Mouse (Mus musculus) lung, postnatal 36 days (tissue): ENCODE measurements around the gene BC017158.

ENCODE experiments used
- DNase-seq: peaks from one replicate; pipeline ENCODE4 v3.0.0; 2022; ENCODE audit warnings: mixed read lengths

BC017158 gene

DNA sequence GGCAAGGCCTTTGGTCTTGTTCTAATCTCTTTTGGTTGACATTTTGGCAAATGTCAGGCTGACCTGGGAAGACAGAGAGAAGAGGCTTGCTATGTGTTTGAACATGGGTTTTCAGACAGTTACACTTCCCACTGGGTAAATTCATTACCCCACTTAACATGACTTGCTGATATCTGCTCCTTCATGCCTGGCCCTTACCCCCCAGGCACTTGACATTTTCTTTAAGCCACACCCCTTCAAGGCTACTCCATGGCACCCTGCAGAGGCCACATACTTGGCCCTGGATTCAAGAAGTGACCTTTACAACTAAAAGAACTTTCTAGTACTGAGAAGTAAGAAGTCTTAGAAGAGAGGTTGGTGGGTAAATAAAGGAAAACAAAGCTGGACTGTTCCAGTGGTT, 9.9 kb upstream of the BC017158 start:
- peak; percentile 75 for DNase-seq

DNA sequence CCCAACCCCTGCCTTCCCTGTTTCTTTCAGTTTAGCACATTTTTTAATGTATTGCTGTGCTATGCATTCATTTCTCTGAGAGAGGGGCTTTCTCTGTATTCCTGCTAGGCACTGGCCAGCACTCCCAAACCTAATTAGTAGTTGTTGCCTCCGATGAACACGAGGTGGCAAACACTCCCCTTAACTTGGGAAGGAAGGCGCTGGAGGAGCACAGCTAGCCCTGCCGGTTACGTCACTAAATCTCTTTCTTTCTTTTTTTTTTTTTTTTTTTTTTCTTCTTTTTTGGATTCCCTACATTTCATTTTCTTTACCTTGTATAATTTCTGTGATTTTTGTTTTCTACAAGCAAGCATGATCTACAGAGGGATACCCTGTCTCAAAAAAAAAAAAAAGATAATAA, 6.9 kb upstream of the BC017158 start:
- DNase-seq, result peak; percentile 76

DNA sequence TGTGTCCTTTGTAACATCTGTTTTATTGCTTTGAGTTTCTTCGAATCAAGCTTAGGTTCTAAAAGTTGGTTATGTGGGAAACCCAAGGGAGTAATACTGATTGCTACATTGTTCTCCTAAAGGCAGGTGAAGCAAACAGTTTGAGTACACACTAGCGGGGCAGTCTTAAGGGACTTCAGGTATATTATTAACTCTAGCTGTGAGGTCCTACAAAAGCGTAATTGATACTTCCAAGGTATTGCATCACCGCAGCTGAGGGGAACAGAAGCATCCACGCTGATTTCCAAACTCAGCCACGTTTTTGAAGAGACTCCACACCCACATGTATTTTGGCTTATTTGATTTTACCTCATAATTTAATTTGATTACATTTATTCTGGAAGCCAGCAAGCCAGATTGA, 6.2 kb upstream of the BC017158 start:
- DNase-seq, result peak; percentile 76

DNA sequence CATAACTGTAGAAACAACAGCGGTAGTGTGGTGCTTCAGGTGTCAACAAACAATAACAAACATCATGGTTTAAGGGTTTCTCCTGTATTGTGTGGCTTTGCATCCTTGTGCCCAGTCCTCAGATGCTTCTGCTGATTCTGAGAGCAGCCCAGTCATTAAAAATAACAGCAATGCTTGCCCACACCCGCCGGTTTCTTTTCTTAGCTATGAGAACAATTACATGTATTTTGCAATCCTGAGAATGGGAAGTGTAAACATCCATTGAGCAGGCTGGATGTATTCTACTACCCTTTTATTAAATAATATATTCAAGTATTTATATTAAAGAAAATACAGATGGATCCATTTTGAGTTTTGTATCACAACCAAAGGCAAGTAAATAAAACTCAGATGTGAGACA, 4.2 kb upstream of the BC017158 start:
- DNase-seq, result no peak

DNA sequence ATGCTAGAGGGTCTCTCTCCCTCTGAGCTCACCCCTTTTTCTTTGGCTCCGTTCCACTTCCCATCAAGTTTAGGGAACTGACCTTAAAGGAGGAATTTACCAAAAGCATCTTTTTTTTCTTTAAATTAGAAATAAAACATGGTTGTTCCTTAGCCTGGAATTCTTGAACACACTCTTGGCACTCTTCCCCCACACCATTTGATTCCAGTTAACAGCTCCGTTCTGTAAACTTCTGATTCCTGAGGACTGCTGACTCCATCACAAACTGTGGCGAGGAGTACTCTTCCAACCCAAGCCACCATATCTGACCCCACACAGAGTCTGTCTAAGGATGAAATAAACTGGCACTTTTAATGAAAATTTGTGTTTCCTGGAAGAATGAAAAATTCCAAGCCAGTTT, 3.0 kb upstream of the BC017158 start:
- DNase-seq, result no peak

DNA sequence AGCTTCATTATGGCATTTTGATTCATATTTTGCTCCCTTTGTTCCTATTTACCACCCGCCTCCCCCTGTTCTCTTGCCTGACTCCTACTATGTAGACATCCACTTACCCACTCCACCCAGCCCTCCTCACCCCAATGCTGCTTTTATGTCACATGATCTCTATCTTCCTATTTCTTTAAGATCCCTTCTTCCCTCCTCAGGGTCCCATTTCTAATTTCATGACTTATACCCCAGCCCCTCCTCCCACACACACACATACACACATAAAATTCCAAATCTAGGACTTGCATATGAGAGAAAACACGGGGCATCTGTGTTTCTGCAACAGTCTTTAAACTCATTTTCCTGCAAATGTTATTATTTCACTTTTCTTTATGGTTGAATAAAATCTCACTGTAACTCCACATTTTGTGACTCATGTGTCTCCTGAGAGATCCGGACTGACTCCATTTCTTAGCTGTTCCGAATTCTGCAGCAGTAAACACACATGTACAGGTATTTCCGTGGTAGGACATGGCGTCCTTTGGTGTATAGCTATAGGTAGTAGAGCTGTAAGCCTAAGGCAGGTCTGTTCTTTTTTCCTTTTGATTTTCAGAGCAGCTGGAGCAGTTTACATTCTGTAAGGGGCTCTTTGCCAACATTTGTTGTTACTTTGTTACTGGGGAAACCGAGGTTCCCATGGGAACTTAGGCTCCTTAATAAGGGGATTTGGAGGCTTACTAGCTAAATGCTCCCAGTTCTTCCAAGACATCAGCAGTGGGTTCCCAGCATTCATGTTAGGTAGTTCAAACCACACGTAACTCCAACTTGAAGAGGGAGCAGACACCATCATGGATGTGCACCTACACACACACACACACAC, 742 bp upstream of the BC017158 start:
- DNase-seq, result peak; percentile 61

DNA sequence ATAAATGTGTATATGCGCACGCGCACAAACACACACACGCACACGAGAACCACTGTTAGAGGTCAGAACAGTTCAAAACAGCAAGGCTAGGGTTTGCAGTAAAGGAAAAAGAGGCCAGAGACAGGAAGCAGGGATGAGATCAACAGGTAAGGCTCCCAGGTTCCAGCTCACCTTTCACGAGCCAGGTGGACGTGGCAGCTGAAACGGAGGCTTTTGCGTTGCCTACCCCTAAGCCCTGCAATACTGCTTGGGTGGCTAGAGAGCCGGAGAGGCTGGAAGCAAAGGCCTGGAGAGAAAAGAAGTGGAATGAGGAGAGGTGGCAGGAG, 716 bp downstream of the BC017158 start:
- no peak for DNase-seq

DNA sequence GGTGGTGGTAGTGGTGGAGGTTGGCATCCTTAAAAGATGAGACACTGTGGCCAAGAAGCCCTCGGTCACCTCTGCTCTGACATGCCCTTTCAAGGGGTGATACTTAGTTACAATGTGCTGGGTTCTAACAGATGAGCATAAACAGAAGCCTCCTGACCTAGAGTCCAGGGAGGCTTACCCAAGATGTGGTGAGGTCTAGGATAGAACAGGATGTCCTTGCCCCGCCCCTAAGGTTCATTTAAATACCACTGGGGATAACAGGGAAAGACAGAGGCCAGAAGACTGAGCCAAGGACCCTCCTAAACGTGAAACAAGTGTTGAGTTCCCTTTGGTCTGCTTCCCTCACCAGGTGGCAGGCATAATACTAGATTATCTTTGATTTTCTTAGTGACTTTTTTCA, 1.5 kb downstream of the BC017158 start:
- no peak for DNase-seq

DNA sequence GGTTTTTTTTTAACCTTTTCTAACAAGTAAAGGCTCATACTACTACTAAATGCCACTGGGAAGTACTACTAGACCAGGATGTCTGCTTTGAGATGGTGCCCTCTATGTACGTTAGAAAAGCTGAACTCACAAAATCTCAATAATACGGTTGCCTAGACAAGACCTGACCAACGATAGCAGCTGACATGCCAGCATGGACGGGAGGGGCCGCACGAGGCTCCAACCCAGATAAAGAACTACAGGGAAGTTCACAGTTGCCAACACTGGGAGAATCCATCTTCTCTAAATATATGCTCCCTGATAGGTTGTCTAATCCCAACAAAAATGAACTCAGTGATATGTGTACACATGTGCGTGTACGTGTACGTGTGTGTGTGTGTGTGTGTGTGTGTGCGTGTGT, 3.2 kb downstream of the BC017158 start:
- no peak for DNase-seq

DNA sequence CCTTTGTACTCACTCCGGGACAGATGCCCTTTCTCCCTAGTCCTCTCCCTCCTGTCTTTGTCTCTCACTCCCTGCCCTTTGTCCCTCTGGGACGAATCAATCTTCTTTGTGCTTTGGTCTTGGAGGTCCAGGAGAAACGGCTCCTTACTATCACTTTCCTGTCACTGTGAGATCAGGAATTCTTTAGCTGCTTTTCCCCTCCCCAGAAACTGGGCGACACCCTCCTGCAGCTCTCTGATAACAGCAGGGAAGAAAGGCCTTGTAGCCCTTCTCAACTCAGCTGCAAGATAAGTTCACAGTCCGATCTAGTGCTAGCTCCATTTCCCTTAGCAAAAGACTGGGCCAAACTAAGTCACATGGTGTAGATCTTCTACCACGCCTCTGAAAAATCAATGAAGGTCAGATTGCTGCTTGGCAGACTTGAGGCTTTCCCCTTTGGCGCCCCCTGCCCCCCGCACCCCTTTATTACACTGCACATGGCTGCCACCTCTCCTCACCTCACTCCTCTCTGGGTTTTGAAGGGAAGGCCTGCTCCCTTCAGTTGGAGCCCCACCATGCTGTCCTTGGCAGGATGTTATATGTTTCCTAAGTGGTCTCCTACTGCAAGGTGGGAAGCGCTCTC, 8.9 kb downstream of the BC017158 start:
- no peak for DNase-seq

DNA sequence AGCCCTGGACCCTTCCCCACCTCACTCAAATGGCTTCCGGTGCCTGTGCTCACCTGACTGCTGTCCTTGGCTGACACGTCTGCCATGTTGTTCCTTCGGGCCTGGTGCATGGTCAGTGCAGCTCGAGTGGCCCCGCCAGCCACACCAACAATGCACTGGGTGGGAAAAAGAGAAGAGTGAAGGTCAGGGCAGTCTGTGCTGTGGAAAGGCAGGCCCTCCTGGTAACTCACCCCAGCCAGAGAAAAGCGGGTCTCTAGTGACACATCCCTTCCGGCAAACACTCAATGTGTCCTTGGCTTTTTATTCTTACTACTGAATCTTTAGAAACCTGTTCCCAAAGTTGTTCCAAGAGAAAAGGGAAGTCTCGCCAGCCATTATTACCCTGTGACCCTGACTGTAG, 12.9 kb downstream of the BC017158 start:
- DNase-seq, result no peak

DNA sequence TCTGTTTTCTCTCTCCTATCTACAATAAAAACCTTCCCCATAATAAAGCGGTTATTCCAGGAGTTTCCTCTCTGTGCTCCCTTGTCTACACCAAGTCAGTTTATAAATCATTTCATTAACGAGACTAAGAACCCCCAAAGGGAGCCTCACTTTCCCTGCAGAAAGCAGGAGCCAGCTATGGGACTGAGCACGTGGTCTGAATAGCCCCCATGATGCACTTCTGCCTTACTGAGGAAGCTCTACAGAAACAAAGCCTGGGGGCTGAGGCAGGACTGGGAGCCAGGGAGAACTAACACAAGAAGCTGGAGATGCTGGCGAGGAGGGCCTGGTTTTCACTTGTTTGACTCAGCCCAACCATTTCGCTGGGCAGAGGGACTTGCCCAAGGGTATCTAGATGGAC, 13.9 kb downstream of the BC017158 start:
- DNase-seq, result no peak

DNA sequence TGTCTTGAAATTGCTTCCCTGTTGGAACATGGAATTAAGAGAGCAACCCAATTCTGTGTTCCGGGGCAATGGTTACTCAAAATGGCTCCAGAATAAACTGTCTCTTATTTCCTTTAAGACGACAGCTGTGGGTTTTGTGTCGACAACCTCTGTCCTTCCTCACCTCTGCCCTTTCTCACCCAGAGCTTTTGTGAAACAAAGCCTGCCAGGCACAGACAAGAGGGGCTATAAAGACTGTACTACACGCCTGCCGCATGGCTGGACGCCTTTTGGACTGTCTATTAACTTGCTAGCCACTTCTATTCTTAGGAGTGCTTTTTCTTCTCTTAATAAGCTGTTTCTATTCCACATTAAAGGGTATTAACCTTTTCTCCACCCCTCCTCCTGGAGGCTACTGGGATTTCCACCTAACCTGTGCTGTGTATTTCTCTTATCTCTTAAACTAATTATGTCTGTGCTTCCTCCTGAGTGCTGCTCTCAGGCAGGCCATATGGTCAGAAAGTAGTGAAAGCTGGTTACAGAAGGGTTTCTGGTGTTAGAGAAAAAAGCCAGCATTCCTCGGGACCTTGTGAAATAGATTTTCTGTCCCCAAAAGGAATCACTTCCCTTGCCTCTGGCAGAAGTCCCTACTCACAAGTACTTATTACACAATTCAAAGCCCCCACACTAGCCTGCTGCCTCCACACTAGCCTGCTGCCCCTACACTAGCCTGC, 15.3 kb downstream of the BC017158 start:
- peak; percentile 30 for DNase-seq

DNA sequence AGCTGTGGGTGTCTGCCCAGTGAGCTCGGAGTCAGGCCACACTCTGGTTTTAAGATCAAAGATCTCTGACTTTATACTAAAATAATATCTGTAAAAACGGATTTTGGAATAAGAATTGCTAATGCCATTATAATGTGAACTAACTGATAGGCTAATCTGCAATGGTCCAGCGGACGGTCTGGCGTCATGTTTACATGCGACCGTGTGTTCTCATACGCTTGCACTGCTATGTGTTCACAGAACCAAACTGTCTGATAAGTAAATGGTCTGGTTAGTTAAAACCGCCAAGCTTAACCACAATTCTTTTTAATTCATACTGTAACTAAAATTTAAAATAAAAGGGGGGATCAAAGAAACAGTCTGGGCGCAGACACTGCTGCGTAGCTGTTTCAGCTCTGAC, 16.2 kb downstream of the BC017158 start:
- no peak for DNase-seq

DNA sequence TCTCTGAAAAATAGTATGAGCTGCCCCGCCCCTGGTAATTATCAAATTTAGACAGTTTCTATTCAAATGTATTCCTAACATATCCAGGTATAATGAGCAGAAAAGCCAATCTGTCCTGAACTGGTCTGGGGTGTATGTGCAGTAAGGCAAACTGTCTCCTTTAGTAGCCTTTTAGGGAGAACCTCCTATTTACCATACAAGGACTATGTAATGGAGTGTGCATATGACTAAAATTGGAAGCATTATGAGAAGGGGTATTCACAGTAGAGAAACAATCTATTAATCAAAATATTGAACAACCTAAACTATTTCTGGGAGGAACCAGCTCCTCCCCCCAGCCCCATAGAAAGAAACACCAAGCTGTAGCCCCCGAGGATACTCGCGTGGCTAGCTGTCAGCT, 18.2 kb downstream of the BC017158 start:
- DNase-seq, result no peak

DNA sequence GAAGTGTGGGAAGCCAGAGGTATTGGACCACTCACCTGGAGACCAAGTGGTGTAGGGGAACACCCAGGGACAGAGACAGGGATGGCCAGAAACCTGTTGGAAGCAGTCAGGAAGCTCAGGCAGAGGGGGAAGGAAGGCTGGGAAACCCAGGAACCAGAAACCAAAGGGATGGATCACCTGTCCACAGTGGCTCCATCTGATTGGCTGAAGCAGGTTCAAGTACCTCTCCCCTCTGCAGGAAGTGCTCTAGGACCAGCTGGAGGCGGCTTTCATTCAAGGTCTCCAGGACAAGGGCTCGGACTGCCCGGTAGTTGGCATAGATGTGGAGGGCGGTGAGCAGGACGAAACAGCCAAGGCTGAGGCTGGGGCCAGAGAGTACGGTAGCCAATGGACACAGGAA, 21.9 kb downstream of the BC017158 start:
- no peak for DNase-seq

DNA sequence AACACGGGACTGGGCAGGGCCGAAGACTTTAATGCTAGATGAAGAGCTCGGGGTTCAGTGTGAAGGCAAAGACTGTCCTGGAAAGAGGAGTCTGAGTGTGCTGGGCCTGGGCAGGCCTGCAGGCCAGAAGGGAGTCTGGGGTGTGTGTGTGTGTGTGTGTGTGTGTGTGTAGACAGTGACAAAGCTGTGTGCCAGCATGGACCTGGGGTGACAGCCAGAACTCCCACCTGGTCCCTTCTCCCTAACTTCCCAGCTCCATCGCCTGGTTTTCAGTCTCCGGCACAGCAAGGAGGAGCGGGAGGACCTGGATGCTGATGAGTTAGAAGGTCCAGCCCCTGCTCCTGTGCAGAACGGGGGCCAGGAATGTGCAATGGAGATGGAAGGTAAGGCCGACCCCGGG, 26.5 kb downstream of the BC017158 start:
- no peak for DNase-seq

DNA sequence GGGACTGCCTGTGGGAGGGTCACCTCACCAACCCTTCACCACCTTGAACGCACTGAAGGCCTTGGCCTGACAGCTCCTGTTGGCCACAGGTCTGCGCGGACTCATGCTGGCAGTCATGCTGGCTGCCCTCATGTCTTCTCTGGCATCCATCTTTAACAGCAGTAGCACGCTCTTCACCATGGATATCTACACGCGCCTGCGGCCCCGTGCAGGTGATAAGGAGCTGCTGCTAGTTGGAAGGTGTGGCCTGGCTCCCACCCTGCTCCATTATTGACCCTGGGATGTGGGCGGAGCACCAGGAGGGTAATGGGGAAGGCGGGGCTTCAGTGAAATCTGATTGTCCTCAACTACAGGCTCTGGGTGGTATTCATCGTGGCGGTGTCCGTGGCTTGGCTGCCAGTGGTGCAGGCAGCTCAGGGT, 27.5 kb downstream of the BC017158 start:
- DNase-seq, result no peak

DNA sequence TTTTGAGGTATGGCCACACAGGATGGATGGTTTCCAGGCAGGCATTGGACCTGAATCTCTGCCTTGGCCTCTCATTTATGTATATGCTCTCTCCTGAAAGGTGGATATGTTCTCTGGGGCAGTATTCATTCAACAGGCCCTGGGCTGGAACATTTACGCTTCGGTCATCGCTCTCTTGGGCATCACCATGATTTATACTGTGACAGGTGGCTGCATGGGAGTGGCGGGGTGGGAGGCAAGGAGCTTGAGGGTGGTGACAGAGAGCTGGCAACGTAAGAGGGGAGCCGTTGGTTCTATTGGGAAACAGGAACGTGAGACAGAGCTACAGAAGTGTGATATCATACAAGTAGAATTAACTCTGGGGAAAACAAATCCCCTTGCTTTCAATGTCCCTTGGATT, 30.2 kb downstream of the BC017158 start:
- DNase-seq, result no peak

DNA sequence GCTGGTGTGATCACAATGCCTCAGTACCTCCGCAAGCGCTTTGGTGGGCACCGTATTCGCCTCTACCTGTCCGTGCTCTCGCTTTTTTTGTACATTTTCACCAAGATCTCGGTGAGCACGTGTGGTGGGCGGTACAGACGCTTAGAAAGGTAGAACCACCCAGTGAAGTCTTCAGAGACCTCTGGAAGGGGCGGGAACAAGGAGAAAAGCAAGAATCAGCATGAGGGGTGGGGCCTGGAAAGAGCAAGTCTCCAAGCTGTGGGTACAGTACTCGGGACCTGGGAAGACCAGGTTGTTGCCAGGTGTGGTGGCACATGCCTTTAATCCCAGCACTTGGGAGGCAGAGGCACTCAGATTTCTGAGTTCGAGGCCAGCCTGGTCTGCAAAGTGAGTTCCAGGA, 30.6 kb downstream of the BC017158 start:
- DNase-seq, result no peak

DNA sequence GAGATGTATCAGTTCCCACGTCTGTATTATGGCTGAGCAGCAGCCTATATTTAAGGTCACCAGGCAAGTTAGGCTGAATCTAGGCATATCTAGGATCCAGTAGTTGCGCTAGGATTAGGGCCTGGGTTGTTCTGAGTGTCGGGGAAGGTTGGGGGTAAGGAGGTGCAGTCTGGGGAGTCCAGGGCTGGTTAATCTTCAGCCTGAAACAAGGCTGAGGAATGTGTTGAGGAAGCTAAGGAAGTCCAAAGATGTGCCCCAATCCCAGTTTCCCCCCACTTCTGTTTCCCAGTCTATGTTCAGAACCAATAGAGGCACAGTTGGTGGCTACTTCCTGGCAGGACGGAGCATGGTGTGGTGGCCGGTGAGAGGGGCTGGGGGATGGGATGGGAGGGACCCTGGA, 31.9 kb downstream of the BC017158 start:
- DNase-seq, result no peak

DNA sequence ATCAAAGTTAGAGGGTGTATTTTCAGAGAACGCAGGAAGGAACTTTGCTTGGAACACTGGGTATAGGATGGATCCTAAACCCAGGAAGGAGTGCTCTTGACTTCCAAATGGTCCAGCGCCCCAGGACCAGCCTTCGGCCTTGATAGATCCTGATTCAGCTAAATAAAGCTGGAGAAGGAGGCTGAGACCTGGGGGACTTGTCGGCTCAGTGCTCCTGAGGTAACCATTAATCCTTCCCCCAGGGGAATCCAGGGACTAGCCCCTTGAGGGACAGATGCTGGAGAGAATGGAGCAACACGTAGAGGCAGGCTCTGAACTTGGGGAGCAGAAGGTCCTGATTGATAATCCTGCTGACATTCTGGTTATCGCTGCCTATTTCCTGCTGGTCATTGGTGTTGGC, 32.6 kb downstream of the BC017158 start, which contains the start of gene Slc5a2:
Gene Slc5a2 (plus strand): TSS at position 247 of the 400 bp plus-strand sequence.
- DNase-seq, result no peak

DNA sequence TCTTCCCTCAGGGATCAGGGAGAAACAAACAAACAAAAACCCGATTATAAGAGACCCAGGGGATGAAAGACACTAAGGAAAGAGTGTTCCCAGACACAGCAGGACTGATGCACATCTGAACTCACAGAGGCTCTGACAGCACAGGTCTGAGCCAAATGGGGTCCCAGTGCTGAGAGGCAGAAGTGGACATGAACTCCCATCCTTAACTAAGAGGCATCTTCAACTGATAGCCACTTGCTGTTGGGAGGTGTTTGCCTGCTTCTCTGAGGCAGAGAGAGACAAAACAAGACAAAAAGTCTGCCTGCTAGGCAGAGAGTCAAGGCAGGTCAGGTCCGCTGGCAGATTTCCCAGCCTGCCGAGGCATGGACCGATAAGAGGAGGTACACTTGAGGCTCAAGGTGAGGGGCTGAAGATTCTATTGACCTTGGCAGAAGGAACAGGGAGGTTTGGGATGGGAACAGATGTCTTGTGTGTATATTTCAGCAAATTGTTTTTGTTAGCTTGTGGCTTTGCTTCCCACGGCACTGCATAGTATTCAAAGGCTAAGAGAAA, 41.1 kb downstream of the BC017158 start:
- DNase-seq, result peak; percentile 58

DNA sequence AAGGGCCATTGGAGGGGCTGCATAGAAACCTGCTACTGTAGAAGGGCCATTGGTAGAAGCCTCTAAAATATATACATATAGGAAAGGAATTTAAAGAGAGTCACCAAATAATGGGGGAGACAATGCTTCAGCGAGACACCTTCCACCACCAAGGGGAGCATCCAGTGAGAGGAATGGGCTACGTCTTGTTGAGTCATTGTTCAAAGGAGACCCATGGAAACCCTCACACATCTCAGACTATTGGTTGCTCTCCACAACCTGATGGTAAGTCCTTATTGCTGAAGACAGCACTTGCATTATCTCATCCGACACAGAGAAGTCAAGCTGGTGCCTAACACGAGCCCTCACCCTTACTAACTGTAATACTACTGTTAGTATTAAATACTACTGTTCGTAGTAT, 42.2 kb downstream of the BC017158 start:
- no peak for DNase-seq
